Comparison of ENCODE assay signal across 29 mouse cellular contexts in genomic region chr14:16713773-16714172, GRCm38 (mm10).
DNase-seq lines count a peak whose midpoint lies in the region; ATAC-seq and TF ChIP-seq lines count a peak whose summit lies in the region.
"Had no signal": no experiment of that assay in that cellular context is flagged by ENCODE, and none has a peak within 500 bp of the region (broad histone marks: within the 10 kb centered on the region; RNA-seq: fewer than 3 reads in every experiment).

No protein-coding gene starts in this region.

- no peak for TF ChIP-seq CTCF in midbrain, postnatal 0 days (IDR thresholded peaks at IDR 0.05)

- H3K9me3 ChIP-seq in forebrain, embryonic 14.5 days (replicated peaks; ENCODE audit: control insufficient read depth, low read length), result no peaks in the 10 kb centered on the region
- no peaks in the 10 kb centered on the region for H3K9me3 ChIP-seq in forebrain, embryonic 11.5 days (ENCODE audit: control insufficient read depth, low read length)
- no peaks in the 10 kb centered on the region for H3K9me3 ChIP-seq in heart, embryonic 13.5 days
- no peaks in the 10 kb centered on the region for H3K9me3 ChIP-seq in midbrain, embryonic 16.5 days (replicated peaks; ENCODE audit: control insufficient read depth, low read length, poor library complexity, severe bottlenecking)
- no peaks in the 10 kb centered on the region for H3K9me3 ChIP-seq in midbrain, embryonic 13.5 days
- H3K9me3 ChIP-seq in midbrain, postnatal 0 days (ENCODE audit: low read length), result no peaks in the 10 kb centered on the region
- H3K9me3 ChIP-seq: embryonic facial prominence, embryonic 10.5 days; embryonic facial prominence, embryonic 13.5 days; G1E; heart, embryonic 10.5 days; heart, embryonic 15.5 days had no signal

- no peak overlapping the region for H3K9ac ChIP-seq in forebrain, embryonic 14.5 days (ENCODE audit: low read length)
- no peak overlapping the region for H3K9ac ChIP-seq in forebrain, embryonic 11.5 days (ENCODE audit: low read length)
- no peak overlapping the region for H3K9ac ChIP-seq in heart, embryonic 13.5 days
- no peak overlapping the region for H3K9ac ChIP-seq in midbrain, embryonic 16.5 days (ENCODE audit: low read depth, low read length)
- H3K9ac ChIP-seq in midbrain, embryonic 13.5 days (replicated peaks), result no peak overlapping the region
- no peak overlapping the region for H3K9ac ChIP-seq in midbrain, postnatal 0 days (replicated peaks; ENCODE audit: low read length, poor library complexity, severe bottlenecking)
- H3K9ac ChIP-seq: embryonic facial prominence, embryonic 13.5 days; heart, embryonic 15.5 days; hindbrain, embryonic 14.5 days had no signal

- H3K27ac ChIP-seq in forebrain, embryonic 14.5 days (ENCODE audit: low read depth, low read length), result 0 out of 2 replicates have a peak overlapping the region, but pooled peaks have one; percentile 5
- H3K27ac ChIP-seq in forebrain, embryonic 11.5 days (ENCODE audit: low read depth, low read length), result no peak overlapping the region
- no peak overlapping the region for H3K27ac ChIP-seq in heart, embryonic 13.5 days (replicated peaks)
- no peak overlapping the region for H3K27ac ChIP-seq in midbrain, embryonic 16.5 days (ENCODE audit: low read length)
- H3K27ac ChIP-seq in midbrain, embryonic 13.5 days, result no peak overlapping the region
- H3K27ac ChIP-seq in midbrain, postnatal 0 days (ENCODE audit: low read depth, low read length), result no peak overlapping the region
- H3K27ac ChIP-seq: embryonic facial prominence, embryonic 10.5 days; embryonic facial prominence, embryonic 13.5 days; gastrocnemius, adult 2 months; heart, adult 2 months; heart, embryonic 10.5 days; heart, embryonic 15.5 days; hindbrain, embryonic 14.5 days; hindbrain, postnatal 0 days had no signal

- no peak overlapping the region for H3K4me3 ChIP-seq in forebrain, embryonic 14.5 days (ENCODE audit: low read depth, low read length)
- no peak overlapping the region for H3K4me3 ChIP-seq in forebrain, embryonic 11.5 days (ENCODE audit: low read depth, low read length)
- no peak overlapping the region for H3K4me3 ChIP-seq in heart, embryonic 13.5 days
- no peak overlapping the region for H3K4me3 ChIP-seq in midbrain, embryonic 16.5 days (ENCODE audit: low read depth, low read length)
- H3K4me3 ChIP-seq in midbrain, embryonic 13.5 days (replicated peaks), result no peak overlapping the region
- no peak overlapping the region for H3K4me3 ChIP-seq in midbrain, postnatal 0 days (ENCODE audit: low read depth, low read length)
- H3K4me3 ChIP-seq: embryonic facial prominence, embryonic 10.5 days; embryonic facial prominence, embryonic 13.5 days; erythroblast, embryonic 14.5 days; gastrocnemius, adult 2 months; heart, adult 2 months; heart, embryonic 15.5 days had no signal

- no peaks in the 10 kb centered on the region for H3K36me3 ChIP-seq in forebrain, embryonic 14.5 days (ENCODE audit: control insufficient read depth, insufficient read depth, low read length)
- H3K36me3 ChIP-seq in forebrain, embryonic 11.5 days (ENCODE audit: control insufficient read depth, insufficient read depth, low read length), result no peaks in the 10 kb centered on the region
- H3K36me3 ChIP-seq in heart, embryonic 13.5 days, result no peaks in the 10 kb centered on the region
- H3K36me3 ChIP-seq in midbrain, embryonic 16.5 days (ENCODE audit: control insufficient read depth, insufficient read depth, low read length), result no peaks in the 10 kb centered on the region
- H3K36me3 ChIP-seq in midbrain, embryonic 13.5 days, result no peaks in the 10 kb centered on the region
- H3K36me3 ChIP-seq in midbrain, postnatal 0 days (ENCODE audit: insufficient read depth, low read length), result no peaks in the 10 kb centered on the region
- H3K36me3 ChIP-seq: embryonic facial prominence, embryonic 10.5 days; embryonic facial prominence, embryonic 13.5 days; G1E; heart, embryonic 10.5 days; heart, embryonic 15.5 days had no signal

- DNase-seq in forebrain, embryonic 14.5 days (ENCODE audit: low spot score), result peak; percentile 20
- DNase-seq in forebrain, embryonic 11.5 days (ENCODE audit: low spot score), result no peak
- DNase-seq in heart, postnatal 14 days, result no peak
- no peak for DNase-seq in midbrain, postnatal 0 days (ENCODE audit: low spot score)
- no peak for DNase-seq in MN1 (ENCODE audit: low spot score)
- DNase-seq: adrenal gland, adult 2 months; adrenal gland, postnatal 14 days; B cell, adult 2 months; cerebellum, adult 11-12 months; cerebellum, adult 8-10 months; cerebellum, postnatal 10 days; cerebellum, postnatal 36 days; gastrocnemius, adult 2 months; gastrocnemius, postnatal 25 days; heart, adult 2 months; kidney, adult 18-20 months had no signal

- no peak for ATAC-seq in forebrain, embryonic 14.5 days
- ATAC-seq in forebrain, embryonic 11.5 days (replicated peaks; ENCODE audit: low FRiP score), result no peak
- no peak for ATAC-seq in heart, embryonic 13.5 days (ENCODE audit: extremely low read depth, insufficient number of reproducible peaks, low FRiP score, low TSS enrichment)
- peak; percentile 57 for ATAC-seq in midbrain, embryonic 16.5 days
- no peak for ATAC-seq in midbrain, embryonic 13.5 days
- peak; percentile 35; the same call in 1 of the 2 replicates for ATAC-seq in midbrain, postnatal 0 days (ENCODE audit: low FRiP score)
- ATAC-seq: hindbrain, postnatal 0 days; inflammation-experienced regulatory T-cells, adult 6 months had no signal

- WGBS in forebrain, embryonic 14.5 days, result 71% methylated on average over 2 of the region's 2 CpGs
- WGBS in forebrain, embryonic 11.5 days, result 82% methylated on average over 2 of the region's 2 CpGs
- WGBS in heart, embryonic 13.5 days, result 61% methylated on average over 2 of the region's 2 CpGs
- WGBS in midbrain, embryonic 16.5 days, result 46% methylated on average over 2 of the region's 2 CpGs
- 65% methylated on average over 2 of the region's 2 CpGs for WGBS in midbrain, embryonic 13.5 days
- 48% methylated on average over 2 of the region's 2 CpGs for WGBS in midbrain, postnatal 0 days

- no peaks in the 10 kb centered on the region for H3K4me1 ChIP-seq in forebrain, embryonic 14.5 days (ENCODE audit: control insufficient read depth, insufficient read depth, low read length)
- no peaks in the 10 kb centered on the region for H3K4me1 ChIP-seq in forebrain, embryonic 11.5 days (replicated peaks; ENCODE audit: control insufficient read depth, insufficient read depth, low read length)
- H3K4me1 ChIP-seq in heart, embryonic 13.5 days, result peaks cover 21% of the 10 kb centered on the region
- H3K4me1 ChIP-seq in midbrain, embryonic 16.5 days (ENCODE audit: control insufficient read depth, insufficient read depth, low read length), result peaks cover 7% of the 10 kb centered on the region
- 0 out of 2 replicates have a peak, but pooled peaks cover 9% of the 10 kb centered on the region for H3K4me1 ChIP-seq in midbrain, embryonic 13.5 days (replicated peaks)
- peaks cover 3% of the 10 kb centered on the region; the same call in 1 of the 2 replicates for H3K4me1 ChIP-seq in midbrain, postnatal 0 days (ENCODE audit: insufficient read depth, low read length)

- H3K4me2 ChIP-seq in forebrain, embryonic 14.5 days (ENCODE audit: low read length), result no peak overlapping the region
- no peak overlapping the region for H3K4me2 ChIP-seq in forebrain, embryonic 11.5 days (ENCODE audit: low read depth, low read length, severe bottlenecking)
- H3K4me2 ChIP-seq in heart, embryonic 13.5 days, result peak overlapping the region; percentile 45; the same call in 1 of the 2 replicates
- H3K4me2 ChIP-seq in midbrain, embryonic 16.5 days (ENCODE audit: low read length), result no peak overlapping the region
- no peak overlapping the region for H3K4me2 ChIP-seq in midbrain, embryonic 13.5 days (replicated peaks)
- H3K4me2 ChIP-seq in midbrain, postnatal 0 days (ENCODE audit: low read depth, low read length, poor library complexity, severe bottlenecking), result no peak overlapping the region
- H3K4me2 ChIP-seq: embryonic facial prominence, embryonic 13.5 days; hindbrain, embryonic 14.5 days had no signal

- H3K27me3 ChIP-seq in forebrain, embryonic 14.5 days (replicated peaks; ENCODE audit: control insufficient read depth, insufficient read depth, low read length), result no peaks in the 10 kb centered on the region
- H3K27me3 ChIP-seq in forebrain, embryonic 11.5 days (ENCODE audit: control insufficient read depth, insufficient read depth, low read length), result no peaks in the 10 kb centered on the region
- no peaks in the 10 kb centered on the region for H3K27me3 ChIP-seq in heart, embryonic 13.5 days (replicated peaks)
- H3K27me3 ChIP-seq in midbrain, embryonic 16.5 days (ENCODE audit: control insufficient read depth, insufficient read depth, low read depth, low read length), result no peaks in the 10 kb centered on the region
- H3K27me3 ChIP-seq in midbrain, embryonic 13.5 days, result no peaks in the 10 kb centered on the region
- H3K27me3 ChIP-seq in midbrain, postnatal 0 days (ENCODE audit: insufficient read depth, low read length), result no peaks in the 10 kb centered on the region
- H3K27me3 ChIP-seq: CH12.LX; embryonic facial prominence, embryonic 13.5 days; heart, embryonic 15.5 days had no signal

- intact Hi-C loops in heart, postnatal 14 days (cut with DNase I), result no loop called here

Comparison
In these comparisons a context has a peak if more than half of its experiments do, and no peak if none do; other contexts are left out.
1. ATAC-seq: peak in midbrain, embryonic 16.5 days (single experiment) and midbrain, postnatal 0 days (single experiment); none in forebrain, embryonic 14.5 days (single experiment), forebrain, embryonic 11.5 days (single experiment), heart, embryonic 13.5 days (single experiment) and midbrain, embryonic 13.5 days (single experiment).